Mouse (Mus musculus) neural tube, postnatal 0 days (tissue): ENCODE results near the gene Pold3. TPM values are rescaled to one million over a fixed set of nuclear protein-coding genes. Genes with fewer than 3 reads are reported as not detected.

Experiments used
- polyA plus RNA-seq: library from polyadenylated mRNA; unstranded; fragments of >200 nt; fragmentation: Nextera tagmentation; extraction: Ambion mirVana; gene quantifications from 2 replicates; pipeline ENCODE4 v1.2.1, GENCODE M21; 2015

Gene Pold3
- polyA plus RNA-seq = 29.3 and 32.3 TPM in 2 replicates

GRCm38 (mm10) chr7:100121376-100121789 lies at the start of gene Pold3:
Gene Pold3 (minus strand): TSS chr7:100121565.

GRCm38 (mm10) chr7:100159105-100159841 lies 37.9 kb upstream of the Pold3 start, which contains the start of gene Lipt2:
Gene Lipt2 (plus strand): TSS chr7:100159277.

Other genes with a start within 250 kb of the Pold3 start
- 3.2 and 3.7 TPM in 2 replicates for gene Rnf169, start 141.1 kb downstream of the Pold3 start, polyA plus RNA-seq
- 0.32 and 0.64 TPM in 2 replicates for gene Chrdl2, start 115.4 kb downstream of the Pold3 start, polyA plus RNA-seq
- 15.9 and 16.5 TPM in 2 replicates for gene Lipt2, start 37.7 kb upstream of the Pold3 start, polyA plus RNA-seq
- 0.55 and 0.72 TPM in 2 replicates for gene Kcne3, start 54.9 kb upstream of the Pold3 start, polyA plus RNA-seq
- 33.7 and 38.5 TPM in 2 replicates for gene Pgm2l1, start 105.8 kb upstream of the Pold3 start, polyA plus RNA-seq
- 5.0 and 8.0 TPM in 2 replicates for gene P4ha3, start 164.0 kb upstream of the Pold3 start, polyA plus RNA-seq